Mouse (Mus musculus): ENCODE data around the gene Rprd1b.

DNA sequence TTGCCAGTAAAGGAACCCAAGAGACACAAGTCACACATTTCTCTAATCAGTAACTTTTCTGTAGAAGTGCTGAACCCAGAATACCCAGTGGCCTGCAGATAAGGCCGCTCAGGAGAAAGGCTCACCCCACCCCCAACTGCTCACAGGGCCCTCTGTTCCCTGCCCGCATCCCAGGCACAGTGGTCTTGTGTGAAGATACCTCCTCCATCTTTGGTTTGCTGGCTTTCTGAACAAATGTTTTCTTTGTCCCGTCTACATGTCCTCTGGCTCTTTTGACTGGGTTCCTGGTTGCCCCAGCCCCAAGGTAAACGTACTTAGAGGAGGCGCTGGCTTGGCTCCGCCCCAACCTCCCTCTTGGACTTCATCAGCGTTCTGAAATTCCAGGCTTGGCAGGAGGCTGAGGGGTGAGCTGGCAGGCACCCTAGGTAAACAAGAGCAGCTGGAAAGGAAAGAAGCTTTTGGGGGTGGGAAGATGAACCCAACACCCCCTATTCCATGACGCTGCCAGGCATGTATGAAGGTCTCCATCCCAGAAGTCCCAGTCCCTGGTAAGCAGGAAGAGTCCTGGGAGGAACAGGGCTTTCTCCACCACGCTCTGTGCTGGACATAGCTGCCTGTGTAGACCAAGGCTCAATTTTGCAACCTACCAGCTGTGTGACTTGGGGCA is 85.4 kb downstream of the Rprd1b start:
- TF ChIP-seq CTCF (conservative IDR thresholded peaks at IDR 0.05; ENCODE audit: insufficient read depth, insufficient read length, low read depth, low read length): no peak
- no peak for TF ChIP-seq POLR2A (IDR thresholded peaks at IDR 0.05; ENCODE audit: low read depth, low read length)

Data from kidney, adult 2 months (tissue).